Mouse (Mus musculus) cerebellum, adult 8-10 months (tissue): Measurements from ENCODE around the gene Dtnbp1.
A peak's percentile ranks its signal among the peaks of the same experiment; 100 is the strongest.

Experiments used
- DNase-seq: peaks from one replicate; pipeline ENCODE4 v3.0.0; 2022

Gene Dtnbp1

DNA sequence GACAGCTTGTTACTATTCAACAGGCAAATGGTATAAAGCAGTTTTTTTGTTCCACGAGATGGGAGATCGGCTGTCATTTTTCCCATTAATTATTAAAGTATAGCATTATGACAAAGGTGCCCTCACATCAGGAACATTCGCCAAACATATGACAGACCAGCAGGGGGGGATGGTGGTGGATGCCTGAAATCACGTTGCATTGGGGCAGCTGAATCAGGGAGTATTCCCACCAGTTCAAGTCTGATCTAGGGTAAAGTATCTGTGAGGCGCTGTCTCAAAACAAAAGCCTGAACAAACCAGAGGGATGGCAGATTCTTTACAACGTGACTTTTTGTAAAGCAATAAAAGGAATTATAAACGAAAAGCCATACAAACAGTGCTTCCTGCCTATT is 1.1 kb downstream of the Dtnbp1 start:
- DNase-seq = peak; percentile 40

DNA sequence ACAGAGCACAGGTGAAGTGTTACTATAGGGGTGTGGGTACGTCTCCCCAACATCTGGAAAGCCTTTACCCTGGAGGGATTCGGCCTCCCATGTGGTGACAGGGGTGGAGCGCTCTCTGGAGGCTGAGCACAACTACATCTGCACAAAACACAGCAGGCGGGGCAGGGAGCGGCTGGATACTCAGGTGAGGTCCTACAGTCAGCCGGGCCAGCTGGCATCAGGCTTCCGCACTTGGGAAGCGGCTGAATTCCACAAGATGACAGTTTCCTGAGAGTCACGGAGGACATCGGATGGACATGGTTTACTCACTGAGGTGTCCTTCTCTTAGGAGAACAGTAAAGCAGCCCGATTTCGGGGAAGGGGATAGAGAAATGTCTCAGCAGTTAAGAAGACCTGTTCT is 2.7 kb downstream of the Dtnbp1 start:
- no peak for DNase-seq

DNA sequence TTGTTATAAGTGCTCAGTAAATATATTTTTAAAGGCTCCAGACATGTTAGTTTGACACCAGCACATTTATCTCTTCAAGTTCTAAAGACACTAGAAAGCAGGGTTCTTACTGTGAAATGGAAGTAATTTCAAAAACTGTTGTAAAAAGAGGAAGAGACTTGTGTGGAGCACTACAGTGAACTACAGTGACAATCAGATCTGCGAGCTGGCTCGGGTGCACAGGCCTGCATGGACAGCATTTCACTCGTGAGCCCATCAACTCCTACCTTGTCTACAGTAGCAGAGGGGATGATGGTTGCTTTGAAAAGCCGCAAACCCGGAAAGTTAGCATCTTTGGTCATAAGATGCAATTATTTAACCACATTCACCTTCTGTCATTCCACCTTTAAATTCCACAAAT is 5.6 kb downstream of the Dtnbp1 start:
- no peak for DNase-seq

DNA sequence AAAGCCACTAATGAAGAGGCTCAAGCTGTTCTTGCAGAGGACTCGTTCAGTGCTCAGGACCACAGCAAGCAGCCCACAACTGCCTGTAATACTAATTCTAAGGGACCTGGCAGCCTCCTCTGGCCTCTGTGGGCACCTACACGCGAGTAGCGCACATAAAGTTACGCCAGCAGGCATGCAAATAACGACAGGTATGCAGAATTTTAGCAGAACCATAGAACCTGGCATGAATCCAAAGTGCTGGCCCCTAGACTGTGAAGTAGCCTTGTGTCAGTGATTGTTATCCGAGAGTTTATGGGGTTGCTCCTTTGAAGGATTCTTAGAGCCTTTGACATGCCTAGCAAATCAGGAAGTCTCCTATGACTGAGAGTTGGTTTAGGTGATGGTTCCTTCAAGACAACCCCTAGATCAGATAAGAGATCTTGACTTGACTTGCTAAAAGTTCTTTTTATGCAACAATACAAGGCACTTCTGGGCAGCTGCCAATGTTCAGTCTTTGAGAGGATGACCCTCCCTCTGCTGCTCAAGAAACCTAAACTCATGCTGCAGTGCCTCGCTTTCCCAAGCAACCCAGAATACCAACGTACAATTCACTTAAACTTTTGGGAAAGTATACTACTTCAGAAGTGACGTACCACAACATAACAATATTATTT is 9.3 kb downstream of the Dtnbp1 start:
- no peak for DNase-seq

DNA sequence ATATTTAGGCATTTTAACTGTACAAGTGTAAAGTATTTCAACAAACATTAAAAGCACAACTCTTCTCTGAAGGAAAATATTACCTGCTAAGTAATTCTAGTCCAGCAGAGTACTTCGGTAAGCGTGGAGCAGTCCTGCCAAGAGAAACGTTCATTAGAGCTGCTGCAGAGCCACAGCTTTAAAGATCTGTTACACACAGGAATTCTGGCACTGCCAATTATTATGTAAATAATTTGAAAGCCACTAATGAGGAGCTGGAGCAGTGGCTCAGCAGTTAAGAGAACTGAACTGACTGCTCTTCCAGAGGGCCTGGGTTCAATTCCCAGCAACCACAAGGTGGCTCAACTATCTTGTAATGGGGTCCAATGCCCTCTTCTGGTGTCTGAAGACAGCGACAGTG is 10.0 kb downstream of the Dtnbp1 start:
- no peak for DNase-seq

DNA sequence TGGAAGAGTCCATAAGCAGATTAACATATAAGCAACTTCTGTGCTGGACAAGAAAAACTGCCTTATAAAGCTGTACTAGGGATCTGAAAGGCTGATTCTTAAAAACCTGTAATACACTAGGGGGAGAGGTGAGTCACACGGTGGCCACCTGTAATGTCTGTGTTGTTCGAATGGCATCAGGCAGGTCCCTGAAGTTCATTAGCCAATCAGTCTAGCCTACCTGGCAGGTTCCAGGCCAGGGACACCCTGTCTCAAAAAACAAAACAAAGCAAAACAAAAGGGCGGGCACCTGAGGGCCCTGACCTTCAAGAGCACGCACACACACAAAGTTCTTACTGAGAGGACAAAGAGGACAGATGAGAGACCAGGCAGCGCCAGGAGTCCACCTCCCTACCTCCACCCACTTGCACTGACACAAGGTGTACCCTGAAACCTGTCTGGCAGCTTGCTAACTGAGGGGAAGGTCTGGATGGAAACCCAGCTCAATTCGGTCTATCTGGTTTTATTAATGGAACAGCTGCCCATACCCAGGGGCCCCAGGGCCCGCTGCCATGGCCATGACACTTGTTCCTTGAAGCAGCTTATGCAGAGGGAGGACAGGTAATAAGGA is 11.8 kb downstream of the Dtnbp1 start:
- DNase-seq = no peak

DNA sequence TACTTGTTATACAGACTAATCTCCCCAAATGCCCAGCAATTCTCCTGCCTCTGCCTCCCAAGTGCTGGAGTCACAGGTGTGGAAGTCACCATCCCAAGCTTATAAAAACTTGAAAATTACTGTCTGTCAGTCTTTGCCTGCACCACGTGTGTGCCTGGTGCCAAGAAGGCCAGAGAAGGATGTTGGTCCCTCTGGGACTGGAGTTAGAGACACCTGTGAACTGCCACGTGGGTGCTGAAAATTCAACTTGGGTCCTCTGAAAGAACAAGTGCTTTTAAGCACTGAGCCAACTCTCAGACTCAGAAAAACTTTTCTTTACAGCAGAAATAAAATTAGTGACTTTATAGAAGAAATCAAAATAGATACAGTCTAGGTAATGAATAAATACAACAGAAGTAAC is 15.6 kb downstream of the Dtnbp1 start:
- no peak for DNase-seq

DNA sequence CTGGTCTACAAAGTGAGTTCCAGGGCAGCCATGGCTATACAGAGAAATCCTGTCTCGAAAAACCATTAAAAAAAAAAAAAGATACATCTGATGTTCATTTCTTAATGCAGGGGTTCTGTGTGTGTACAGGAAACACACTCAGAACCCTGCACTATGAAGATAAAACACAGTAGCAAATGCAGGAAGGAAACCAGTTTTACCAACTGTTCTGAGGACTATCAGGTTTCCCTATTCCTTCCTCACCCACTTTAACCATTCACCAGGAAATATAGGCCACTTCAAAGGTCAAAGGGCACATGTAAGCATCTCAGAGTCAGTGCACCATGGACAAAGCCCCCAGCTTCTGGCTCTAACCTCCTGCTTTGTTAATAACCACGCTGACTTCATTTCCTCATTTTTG is 16.6 kb downstream of the Dtnbp1 start:
- DNase-seq = no peak

DNA sequence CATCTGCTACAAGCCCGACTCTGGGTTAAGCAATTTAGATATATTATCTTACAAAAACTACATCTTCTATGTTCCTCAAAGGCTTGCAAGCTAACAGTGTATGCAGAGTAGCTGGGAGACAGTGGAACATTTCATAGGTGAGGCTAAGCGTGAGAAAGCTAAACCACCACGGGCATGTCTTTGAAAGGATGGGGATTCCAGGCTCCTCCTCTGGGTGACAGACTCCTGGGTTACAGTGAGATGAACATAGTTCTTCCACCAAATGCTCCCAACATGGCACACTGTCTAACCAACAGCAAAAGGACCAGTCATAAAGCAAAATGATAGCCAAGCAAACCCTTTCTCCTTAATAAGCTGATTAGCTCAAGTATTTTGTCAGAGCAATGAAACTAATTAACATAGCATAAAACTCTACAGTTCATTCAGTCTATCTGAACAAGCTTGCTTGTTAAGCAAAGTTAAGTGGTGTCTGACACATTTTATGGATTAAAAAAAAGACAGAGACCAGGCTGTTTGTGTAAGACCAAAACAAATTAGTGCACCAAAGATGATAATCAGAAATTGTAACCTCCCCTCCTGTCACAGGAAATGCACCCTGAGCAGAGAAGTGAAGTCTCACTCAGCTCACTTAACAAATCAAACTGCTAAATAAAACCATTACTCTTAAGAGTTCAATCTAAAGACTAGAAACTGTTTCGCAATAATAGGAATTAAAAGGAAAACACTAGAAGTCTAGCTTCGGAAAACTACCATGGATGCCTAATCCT is 18.1 kb downstream of the Dtnbp1 start:
- DNase-seq = no peak

DNA sequence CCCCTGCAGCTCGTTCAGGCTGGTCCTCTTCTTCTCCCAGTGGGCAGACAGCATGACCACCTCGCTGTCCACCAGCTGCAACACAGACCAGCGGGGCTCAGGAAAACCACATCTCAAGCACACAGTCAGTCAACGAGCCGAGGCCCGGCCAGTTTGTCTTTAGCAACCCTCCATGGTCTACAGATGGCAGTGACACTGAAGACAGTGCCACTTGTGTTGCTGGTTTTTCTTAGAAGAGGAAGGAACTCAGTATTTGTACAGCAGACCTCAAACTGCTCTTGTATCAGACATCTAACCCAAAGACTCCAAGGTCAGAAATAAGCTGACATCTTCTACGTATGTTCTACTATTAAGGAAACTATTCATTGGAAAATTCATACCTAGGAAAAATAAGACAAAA is 19.1 kb downstream of the Dtnbp1 start:
- DNase-seq = no peak

DNA sequence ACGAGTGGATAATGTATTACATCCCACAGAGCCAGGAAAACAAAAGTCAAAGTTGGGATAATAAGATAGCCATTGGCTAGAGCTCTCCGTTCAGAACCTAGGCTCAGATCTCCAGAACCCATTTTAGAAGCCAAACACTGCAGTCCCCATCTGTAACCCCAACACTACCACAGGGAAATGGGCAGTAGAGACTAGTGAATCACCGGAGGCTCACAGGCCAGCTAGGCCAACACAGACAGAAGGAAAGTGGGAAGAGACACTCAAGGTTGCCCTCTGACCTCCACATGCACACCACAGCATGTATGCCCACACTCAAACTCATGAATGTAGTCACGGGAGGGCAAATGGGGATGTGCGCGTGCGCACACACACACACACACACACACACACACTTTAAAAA is 22.5 kb downstream of the Dtnbp1 start:
- no peak for DNase-seq

DNA sequence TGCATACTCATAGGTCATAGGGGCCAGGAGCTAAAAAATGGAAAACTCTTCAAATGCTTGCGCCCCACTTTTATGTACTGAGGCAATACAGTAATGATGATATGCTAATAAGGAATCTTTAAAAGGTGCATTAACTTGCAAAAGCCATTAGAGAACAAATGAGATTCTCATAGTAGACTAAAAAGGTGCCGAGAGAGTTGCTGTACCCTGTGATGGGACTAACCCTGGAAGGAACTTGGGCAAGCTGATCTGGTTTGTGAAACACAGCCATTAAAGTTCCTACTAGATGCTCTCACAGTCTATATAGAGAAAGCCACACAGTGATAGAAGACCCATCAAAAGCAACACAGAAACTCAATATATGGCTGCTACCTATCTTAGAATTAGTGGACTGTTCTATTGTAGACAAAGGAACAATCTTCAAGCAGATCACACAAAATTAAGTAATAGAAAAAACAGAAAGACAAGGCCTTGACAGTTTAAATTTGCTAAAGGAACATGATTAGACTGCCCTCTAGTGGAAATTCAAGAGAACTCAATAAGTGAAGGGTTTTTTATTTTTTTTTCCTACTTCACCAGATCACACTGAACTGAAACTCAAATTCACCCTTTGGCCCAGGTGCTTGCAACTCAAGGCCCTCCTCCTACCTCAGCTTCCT is 24.3 kb downstream of the Dtnbp1 start:
- DNase-seq = peak; percentile 21

DNA sequence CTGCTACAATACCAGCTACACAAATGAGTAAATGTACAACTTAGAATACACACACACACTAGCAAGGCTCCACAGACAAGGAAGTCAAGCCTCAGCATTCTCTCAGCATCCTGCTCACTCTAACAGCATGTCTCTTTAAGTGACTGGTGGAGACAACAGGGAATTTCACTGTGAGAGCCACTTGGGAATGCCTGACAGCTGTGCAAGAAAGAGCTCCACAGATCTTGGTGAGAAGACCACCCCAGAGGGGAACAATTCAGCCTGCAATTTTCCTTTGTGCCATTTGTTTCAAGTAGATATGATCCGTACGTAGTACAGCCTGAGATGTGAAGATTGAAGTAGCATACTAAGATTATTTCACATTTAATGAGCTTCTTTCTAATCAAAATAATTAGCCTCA is 24.9 kb downstream of the Dtnbp1 start:
- DNase-seq = no peak

DNA sequence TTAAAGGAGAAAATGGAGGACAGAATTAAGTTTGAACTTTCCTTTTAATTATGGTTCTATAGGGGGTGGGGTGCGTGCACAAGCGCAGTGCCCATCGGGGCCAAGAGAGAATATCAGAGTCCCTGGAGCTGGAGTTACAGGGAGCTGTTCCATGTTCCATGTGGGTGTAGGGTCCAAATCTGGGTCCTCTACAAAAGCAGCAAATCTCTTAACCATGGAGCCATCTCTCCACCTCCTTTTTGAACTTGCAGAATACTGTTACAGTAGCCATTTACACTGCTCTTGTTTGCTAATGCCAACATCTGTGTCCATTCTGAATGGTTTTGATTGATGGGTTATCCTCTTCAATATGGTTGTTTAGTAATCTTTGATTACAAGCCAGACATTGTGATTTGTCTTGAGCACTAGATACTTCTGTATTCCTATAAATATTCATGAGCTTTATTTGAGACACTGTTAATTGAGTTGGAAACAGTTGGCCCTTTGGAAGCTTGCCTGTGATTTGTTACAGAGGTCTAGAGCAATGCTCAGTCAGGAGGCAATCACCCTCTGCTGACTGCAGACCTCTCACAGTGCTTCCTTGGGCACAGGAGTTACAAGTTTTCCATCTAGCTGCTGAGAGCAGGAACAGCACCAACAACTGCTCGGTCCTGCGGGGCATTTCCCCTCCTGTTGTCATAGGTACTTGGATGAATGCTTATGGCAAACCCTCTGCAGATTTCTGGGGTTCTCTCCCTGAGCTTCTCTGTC is 41.2 kb downstream of the Dtnbp1 start:
- DNase-seq = no peak

DNA sequence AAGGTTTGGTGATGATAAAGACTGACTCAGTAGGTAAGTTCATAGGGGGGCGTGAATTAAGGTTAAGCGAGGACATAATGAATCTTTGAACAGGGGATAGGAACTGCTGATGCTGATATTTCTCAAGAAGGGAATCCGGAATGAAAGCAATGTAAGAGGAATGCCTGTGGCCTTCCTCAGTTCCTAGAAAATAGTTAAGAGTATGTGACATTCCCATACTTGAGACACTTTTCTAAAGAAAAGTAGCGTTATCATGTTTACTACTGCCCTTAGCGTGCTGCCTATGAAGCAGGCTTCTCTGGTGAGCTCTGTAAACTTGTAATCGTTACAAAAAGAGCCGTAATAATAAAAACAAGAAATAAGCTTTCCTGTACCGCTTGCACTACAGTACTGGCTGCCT is 44.9 kb downstream of the Dtnbp1 start:
- no peak for DNase-seq

DNA sequence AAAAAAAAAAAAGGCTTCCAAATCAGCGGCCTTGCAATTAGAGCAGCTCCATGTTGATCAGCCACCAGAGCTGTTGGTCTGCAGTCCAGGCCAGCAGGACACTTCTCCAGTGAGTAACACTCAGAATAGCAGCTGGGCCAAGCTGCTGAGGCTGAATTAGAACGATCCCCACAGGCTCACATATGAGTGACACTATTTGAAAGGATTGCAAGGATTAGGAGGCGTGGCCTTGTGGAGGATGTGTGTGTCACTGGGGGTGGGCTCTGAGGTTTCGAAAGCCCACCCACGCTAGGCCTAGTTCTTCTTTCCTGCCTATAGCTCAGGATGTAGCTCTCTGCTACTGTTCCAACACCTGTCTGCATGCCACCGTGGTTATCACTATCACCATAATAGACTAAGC is 46.2 kb downstream of the Dtnbp1 start:
- DNase-seq = no peak

DNA sequence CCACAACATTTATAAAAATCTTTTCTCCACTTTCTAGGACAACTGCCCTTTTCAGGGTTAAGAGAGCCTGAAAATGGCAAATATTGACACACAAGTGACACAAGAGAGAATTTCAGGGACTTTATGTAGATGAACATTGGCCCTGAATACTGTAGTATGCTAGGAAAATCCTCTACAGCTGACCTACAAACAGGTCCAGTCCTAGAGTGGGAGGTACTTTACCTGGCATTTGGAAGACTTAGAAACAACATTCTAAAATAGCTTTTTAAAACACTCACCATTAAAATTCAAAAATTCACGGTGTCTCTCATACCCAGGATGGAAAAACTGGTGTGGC is 47.7 kb downstream of the Dtnbp1 start:
- no peak for DNase-seq

DNA sequence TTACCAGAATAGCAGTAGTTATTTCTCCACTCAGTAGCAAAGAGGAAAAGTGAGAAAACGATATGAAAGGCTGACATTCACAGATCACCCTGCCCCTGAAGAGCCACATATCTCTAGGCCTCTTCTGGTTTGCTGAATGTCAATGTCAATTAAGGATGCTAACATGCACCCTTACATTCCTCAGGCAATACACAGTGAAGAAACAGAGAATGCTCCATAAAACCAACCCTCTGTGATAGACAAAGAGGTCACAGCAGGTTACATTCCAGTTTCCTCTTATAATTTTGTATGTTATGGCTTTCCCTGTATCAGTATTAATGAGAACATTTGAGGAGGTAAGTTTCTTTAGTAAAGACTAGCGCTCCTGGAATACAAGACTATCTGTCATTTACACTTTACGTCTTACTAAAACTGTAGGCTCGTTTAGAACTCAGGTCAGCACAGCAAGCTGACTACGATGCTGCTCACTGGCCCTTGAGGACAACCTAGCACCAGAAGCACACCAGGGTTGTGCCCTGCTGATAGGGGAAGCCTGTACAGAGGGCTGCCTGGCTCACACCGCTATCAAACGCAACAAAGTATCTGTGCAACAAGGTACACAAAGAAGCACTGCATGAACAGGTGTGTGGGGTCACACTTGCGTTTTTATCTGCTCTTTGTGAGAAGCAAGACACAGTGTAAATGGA is 48.3 kb downstream of the Dtnbp1 start:
- no peak for DNase-seq

DNA sequence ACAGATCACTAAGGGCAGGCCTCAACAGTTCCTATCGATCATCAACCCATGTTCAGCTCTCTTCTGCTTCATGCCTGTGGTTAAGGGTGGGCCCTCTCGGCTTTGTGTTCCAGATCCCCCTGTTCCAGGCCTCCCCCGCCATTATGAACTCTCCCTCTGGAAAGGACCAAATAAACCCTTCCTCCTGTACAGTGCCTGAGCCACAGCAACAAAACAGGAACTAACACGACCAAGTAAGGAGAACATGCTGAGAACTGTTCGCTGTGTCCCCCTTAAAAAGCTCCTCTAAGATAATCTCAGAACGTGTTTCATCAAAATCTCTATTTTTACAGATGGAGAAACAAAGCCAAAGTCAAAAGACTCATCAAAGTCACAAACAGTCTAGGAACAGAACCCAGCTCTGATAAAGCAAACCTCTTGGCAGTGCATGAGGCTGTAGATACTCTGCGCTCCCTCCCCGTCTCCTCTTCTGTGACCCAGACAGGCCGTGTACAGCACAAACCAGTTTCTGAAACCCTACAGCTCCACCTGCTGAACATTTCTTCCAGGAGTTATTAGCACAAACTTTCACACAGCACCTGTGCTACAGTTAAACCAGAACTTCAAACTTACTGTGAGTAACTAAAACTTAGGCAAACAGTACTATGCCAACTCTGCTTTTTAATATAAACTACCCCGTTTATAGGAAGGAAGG is 49.4 kb downstream of the Dtnbp1 start:
- peak; percentile 22 for DNase-seq

DNA sequence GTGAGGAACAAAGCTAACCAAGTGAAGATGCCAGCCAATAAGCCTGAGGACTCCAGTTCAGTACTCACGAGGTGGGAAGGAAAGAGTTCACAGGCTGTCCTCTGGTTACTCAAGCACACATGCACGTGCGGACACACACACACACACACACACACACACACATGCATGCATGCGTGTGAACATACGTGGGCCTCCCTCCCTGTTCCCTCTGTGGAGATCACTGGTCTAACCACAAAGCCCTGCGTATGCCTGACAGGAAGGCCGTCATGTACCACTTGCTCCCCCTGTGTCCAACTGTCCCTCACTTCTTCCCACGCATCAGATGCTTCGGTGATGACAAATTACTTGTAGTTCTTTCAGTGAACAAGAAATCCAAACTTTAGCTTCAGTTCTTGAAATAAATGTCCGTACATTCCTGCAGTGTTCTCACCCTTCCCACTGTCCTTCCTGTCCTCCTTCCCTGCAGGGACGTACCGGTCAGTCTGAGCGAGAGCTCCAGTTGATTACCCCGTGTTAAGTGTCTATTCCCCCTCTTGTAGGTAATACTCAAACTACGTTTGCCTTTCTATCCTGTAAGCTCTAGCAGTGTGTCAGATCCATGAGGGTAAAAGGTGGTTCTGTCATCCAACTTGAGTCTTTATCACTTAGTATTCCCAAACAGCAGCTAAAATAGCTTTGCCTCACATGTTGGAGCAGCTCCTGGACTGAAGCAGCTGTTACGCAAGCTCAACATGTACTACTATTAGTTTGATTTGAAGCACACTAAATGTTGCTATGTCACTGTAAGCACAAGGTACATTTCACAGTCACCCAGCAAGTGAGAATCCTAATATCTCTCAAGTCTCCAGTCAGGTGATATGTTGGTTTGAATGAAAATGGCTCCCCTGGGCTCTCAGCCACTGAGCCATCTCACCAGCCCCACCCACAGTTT is 53.4 kb downstream of the Dtnbp1 start:
- DNase-seq = no peak
